Mouse (Mus musculus): ENCODE measurements at regions not wholly inside any gene's neighbourhood (a gene's known extent, or its start where the extent isn't known, plus 50 kb on each side); places are given as distances from the start of the nearest gene placed in this dataset.

DNA sequence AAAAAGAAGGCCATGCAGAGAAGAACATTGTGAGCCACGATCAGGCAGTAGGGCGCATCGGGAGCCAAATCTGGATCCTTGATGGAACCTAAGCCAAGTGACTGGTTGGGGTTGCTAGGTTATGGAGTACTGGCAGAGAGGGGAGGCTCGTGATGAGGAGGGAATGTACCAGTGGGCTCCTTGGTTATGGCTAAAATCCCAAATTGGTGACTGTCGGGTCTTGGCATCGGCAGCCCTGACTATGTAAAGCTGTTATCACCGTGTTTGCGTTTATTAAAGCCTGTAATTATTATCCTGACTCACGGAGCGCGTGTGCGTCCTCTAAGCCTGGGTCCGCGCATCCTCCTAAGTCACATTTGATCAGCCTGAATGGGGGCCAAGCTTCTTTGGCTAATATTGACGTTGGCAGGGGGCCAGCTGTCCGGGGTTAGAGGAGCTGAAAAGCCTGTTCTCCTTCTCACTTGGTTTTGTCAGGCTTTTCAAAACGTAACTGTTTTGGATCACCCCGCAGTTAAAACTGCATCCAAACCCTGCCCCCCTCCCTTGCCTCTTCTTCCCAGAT, 388.9 kb upstream of the Dynlrb2 start:
- TF ChIP-seq CTCF (IDR thresholded peaks at IDR 0.05; ENCODE audit: insufficient read depth, low read length) (no peak), POLR2A (IDR thresholded peaks at IDR 0.05; ENCODE audit: borderline replicate concordance, extremely low read depth, low read depth, low read length) (no peak)
